Mouse (Mus musculus) MEL (cell line): Measurements from ENCODE around the gene Klhdc8a.

ENCODE experiments used
- EP300 ChIP-seq, 2 experiments: IDR thresholded peaks; 2 replicates each; pipeline ENCODE4 v1.6.1; 2011; ENCODE audit warnings: improper control_type of control experiment in 2 of 2, low read length in 2 of 2, low read depth in 1 of 2, mild to moderate bottlenecking in 1 of 2
- POLR2A ChIP-seq, 2 experiments: IDR thresholded peaks; 2 replicates each; pipeline ENCODE4 v1.6.1; 2011 to 2012; ENCODE audit warnings: low read length in 2 of 2, mild to moderate bottlenecking in 2 of 2, control low read depth in 1 of 2, improper control_type of control experiment in 1 of 2, low read depth in 1 of 2, moderate library complexity in 1 of 2; ENCODE audit not compliant: control insufficient read depth in 1 of 2, insufficient read depth in 1 of 2, poor library complexity in 1 of 2

DNA sequence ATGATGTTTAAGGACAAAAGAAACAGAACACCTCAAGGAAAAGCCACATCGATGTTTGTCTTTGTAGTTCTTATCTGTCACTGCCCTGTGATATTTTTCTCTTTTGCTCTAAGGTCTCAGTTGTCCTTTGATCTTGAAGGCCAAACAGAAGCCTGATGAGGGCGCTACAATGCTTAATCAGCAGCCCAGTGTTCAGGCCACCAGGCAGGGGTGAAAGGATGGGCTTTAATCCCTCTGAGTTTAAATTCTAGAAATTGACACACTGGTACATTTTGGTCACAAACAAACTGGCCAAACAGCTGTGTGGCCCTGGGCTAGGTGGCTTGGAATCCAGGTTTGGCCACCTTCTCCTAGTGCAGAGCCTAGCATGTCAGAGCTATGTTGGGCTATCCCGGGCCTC is 21.7 kb upstream of the Klhdc8a start:
- no peak for TF ChIP-seq POLR2A (IDR thresholded peaks at IDR 0.05; ENCODE audit: control insufficient read depth in 1 of 2, insufficient read depth in 1 of 2, low read depth in 1 of 2, low read length in 2 of 2, poor library complexity in 1 of 2)
- no peak for TF ChIP-seq EP300 (IDR thresholded peaks at IDR 0.05; ENCODE audit: low read depth in 1 of 2, low read length in 2 of 2)
